Mouse (Mus musculus): ENCODE results near the gene Synpo2. TPM values are rescaled to one million over a fixed set of nuclear protein-coding genes. Genes with fewer than 3 reads are reported as not detected.
A peak's percentile ranks its signal among the peaks of the same experiment; 100 is the strongest.
"Not testable (repeated sequence)": the region's sequence is repeated elsewhere in the genome, so short reads cannot be mapped to it uniquely, and the experiment has no call there.

The Synpo2 gene
- polyA plus RNA-seq, 1 experiment from 2014 or later: 2.9 TPM

DNA sequence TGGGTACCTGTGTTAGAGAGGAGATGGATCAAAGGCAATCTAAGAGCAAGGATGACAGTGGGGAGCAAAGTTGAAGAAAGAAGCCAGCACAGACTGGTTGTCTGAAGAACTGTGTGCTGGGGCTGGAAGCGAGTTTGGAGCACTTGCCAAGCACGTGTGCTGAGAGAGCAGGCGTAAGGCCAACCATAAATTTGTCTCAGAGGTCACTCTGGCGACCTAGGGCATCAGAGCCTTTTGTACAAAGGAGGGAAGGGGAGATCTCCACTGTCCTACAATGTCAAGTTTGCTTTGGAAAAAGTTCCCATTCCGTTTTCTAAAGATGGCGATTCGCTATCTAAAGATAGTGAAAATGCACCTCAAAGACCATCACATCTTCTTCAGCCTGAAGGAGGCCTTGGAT lies 107.9 kb downstream of the Synpo2 start:
- H3K4me1 ChIP-seq (replicated peaks; ENCODE audit: control insufficient read depth, insufficient read depth, low read length): no peaks in the 10 kb centered on the region
- DNase-seq (ENCODE audit: low spot score) (no peak), ATAC-seq (ENCODE audit: low FRiP score) (no peak)
- no peak overlapping the region for H3K9ac ChIP-seq (ENCODE audit: low read depth, low read length)
- no peaks in the 10 kb centered on the region for H3K27me3 ChIP-seq (ENCODE audit: control insufficient read depth, insufficient read depth, low read length)
- WGBS: 78% methylated on average over 7 of the region's 7 CpGs
- no peak overlapping the region for H3K4me2 ChIP-seq (replicated peaks; ENCODE audit: low read depth, low read length)
- no peak overlapping the region for H3K27ac ChIP-seq (ENCODE audit: low read depth, low read length)
- no peaks in the 10 kb centered on the region for H3K9me3 ChIP-seq (ENCODE audit: control insufficient read depth, low read length)
- no peaks in the 10 kb centered on the region for H3K36me3 ChIP-seq (ENCODE audit: control insufficient read depth, insufficient read depth, low read length)
- H3K4me3 ChIP-seq (ENCODE audit: low read depth, low read length): no peak overlapping the region

DNA sequence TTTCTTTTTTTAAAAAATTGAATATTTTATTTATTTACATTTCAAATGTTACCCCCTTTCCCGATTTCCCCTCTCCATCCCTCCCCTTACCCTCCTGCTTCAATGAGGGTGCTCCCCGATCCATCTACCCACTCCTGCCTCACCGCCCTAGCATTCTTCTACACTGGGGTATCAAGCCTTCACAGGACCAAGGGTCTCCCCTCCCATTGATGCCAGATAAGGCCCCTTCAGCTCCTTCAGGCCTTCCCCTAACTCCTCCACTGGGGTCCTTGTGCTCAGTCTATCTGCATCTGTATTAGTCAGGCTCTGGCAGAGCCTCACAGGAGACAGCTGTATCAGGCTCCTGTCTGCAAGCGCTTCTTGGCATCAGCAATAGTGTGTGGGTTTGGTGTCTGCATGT lies 109.2 kb downstream of the Synpo2 start:
- 93% methylated on average over 4 of the region's 4 CpGs for WGBS

DNA sequence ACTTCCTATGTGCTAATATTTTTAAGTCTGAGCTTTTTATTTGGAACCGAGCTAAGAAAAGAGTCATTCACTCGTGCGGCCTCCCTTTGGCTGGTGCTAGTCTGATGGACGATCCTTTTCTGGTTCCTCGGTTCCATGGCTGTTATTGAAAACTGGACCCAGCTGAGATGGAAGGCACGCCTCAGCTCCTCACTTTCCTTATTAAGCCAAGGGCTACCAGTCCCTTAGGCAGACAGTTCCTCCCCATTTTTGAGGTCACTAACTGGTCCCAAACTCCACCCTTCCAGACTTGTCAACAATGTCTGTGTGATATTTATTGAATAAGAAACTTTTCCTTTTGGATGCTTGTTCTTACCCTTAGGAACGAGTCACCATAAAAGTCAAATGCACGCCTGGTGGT lies 112.1 kb downstream of the Synpo2 start:
- Histone ChIP-seq H3K4me1 (replicated peaks; ENCODE audit: control insufficient read depth, insufficient read depth, low read length) (no peaks in the 10 kb centered on the region), H3K4me3 (ENCODE audit: low read depth, low read length) (no peak overlapping the region), H3K9me3 (ENCODE audit: control insufficient read depth, low read length) (no peaks in the 10 kb centered on the region), H3K4me2 (replicated peaks; ENCODE audit: low read depth, low read length) (no peak overlapping the region), H3K36me3 (ENCODE audit: control insufficient read depth, insufficient read depth, low read length) (no peaks in the 10 kb centered on the region), H3K27ac (ENCODE audit: low read depth, low read length) (no peak overlapping the region), H3K9ac (ENCODE audit: low read depth, low read length) (no peak overlapping the region), H3K27me3 (ENCODE audit: control insufficient read depth, insufficient read depth, low read length) (no peaks in the 10 kb centered on the region)
- no peak for DNase-seq (ENCODE audit: low spot score)
- WGBS: 84% methylated on average over 8 of the region's 8 CpGs
- no peak for ATAC-seq (ENCODE audit: low FRiP score)

More for the DNA sequence above, 109.2 kb downstream of the Synpo2 start:
- H3K9ac ChIP-seq (ENCODE audit: low read depth, low read length); H3K27me3 ChIP-seq (ENCODE audit: control insufficient read depth, insufficient read depth, low read length); H3K4me3 ChIP-seq (ENCODE audit: low read depth, low read length); H3K27ac ChIP-seq (ENCODE audit: low read depth, low read length); H3K9me3 ChIP-seq (ENCODE audit: control insufficient read depth, low read length); H3K36me3 ChIP-seq (ENCODE audit: control insufficient read depth, insufficient read depth, low read length); H3K4me2 ChIP-seq (replicated peaks; ENCODE audit: low read depth, low read length); ATAC-seq (ENCODE audit: low FRiP score); H3K4me1 ChIP-seq (replicated peaks; ENCODE audit: control insufficient read depth, insufficient read depth, low read length); DNase-seq (ENCODE audit: low spot score): not testable (repeated sequence)

DNA sequence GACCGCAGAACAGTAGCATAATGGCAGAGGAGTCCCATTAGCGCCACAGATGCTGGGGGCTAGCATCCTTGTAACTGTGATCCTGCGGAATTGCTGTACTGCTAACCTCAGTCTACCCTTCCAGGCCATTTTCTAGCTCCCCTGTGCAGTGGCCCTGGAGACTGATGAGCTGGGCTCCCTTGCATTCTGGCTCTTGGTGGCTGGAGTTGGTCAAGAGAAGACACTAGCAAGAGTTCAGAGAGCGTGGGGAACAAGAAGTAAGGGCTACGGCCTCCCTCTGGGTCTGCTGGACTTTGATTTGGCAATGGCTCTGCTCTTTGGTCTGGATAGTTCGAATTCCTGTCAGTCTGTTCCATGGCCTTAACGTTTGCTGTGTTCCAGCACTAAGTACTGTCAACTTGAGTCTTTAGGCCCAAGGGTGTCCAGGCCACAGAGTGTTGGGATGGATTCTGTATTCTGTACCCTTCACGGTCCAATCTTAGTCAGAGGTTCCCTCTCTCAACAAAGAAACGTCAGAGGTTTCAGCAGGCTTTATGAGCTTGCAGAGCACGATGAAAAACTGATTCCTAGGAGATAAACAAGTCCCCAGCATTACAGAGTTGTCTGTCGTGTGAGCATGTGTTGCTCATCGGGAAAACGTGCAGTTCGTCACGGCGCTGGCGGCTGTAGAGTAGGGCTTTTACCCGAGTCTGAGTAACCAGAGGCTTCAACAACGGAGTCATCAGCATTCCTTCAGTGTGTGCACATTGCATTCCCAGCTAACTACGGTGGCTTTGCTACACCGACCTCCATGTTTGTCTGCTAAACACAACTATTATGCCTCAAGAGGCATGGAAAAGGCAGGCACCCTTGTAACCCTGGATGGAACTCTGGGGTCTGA lies 113.6 kb downstream of the Synpo2 start:
- Histone ChIP-seq H3K27me3 (ENCODE audit: control insufficient read depth, insufficient read depth, low read length) (no peaks in the 10 kb centered on the region), H3K36me3 (ENCODE audit: control insufficient read depth, insufficient read depth, low read length) (no peaks in the 10 kb centered on the region), H3K9me3 (ENCODE audit: control insufficient read depth, low read length) (no peaks in the 10 kb centered on the region), H3K27ac (ENCODE audit: low read depth, low read length) (no peak overlapping the region), H3K4me2 (replicated peaks; ENCODE audit: low read depth, low read length) (no peak overlapping the region), H3K4me1 (replicated peaks; ENCODE audit: control insufficient read depth, insufficient read depth, low read length) (no peaks in the 10 kb centered on the region), H3K4me3 (ENCODE audit: low read depth, low read length) (no peak overlapping the region), H3K9ac (ENCODE audit: low read depth, low read length) (no peak overlapping the region)
- DNase-seq (ENCODE audit: low spot score) (no peak), ATAC-seq (ENCODE audit: low FRiP score) (no peak)
- 86% methylated on average over 21 of the region's 21 CpGs for WGBS

DNA sequence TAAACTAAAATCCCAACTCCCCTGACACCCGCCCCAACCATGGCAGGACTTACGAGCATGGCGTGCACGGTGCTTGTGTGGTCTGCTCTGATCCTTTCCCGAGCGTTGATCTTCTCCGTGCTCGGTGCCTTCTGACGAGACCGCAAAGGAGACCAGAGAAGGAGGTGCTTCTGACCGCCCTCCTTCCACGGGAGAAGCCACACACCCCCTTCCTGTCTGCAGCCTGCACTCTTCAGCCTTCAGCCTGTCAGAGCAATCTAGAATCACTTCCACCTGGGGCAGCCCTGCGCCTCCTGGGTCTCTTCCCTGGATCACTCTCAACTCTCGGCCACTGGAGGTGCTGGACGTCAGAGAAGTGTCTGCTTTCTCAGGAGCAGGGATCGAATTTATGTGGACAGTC lies 119.0 kb downstream of the Synpo2 start:
- H3K27ac ChIP-seq (ENCODE audit: low read depth, low read length): no peak overlapping the region
- no peak overlapping the region for H3K4me3 ChIP-seq (ENCODE audit: low read depth, low read length)
- H3K4me1 ChIP-seq (replicated peaks; ENCODE audit: control insufficient read depth, insufficient read depth, low read length): no peaks in the 10 kb centered on the region
- no peaks in the 10 kb centered on the region for H3K36me3 ChIP-seq (ENCODE audit: control insufficient read depth, insufficient read depth, low read length)
- H3K9me3 ChIP-seq (ENCODE audit: control insufficient read depth, low read length): no peaks in the 10 kb centered on the region
- no peak for ATAC-seq (ENCODE audit: low FRiP score)
- no peak overlapping the region for H3K4me2 ChIP-seq (replicated peaks; ENCODE audit: low read depth, low read length)
- 56% methylated on average over 16 of the region's 16 CpGs for WGBS
- DNase-seq (ENCODE audit: low spot score): peak; percentile 8
- H3K27me3 ChIP-seq (ENCODE audit: control insufficient read depth, insufficient read depth, low read length): no peaks in the 10 kb centered on the region
- H3K9ac ChIP-seq (ENCODE audit: low read depth, low read length): no peak overlapping the region

DNA sequence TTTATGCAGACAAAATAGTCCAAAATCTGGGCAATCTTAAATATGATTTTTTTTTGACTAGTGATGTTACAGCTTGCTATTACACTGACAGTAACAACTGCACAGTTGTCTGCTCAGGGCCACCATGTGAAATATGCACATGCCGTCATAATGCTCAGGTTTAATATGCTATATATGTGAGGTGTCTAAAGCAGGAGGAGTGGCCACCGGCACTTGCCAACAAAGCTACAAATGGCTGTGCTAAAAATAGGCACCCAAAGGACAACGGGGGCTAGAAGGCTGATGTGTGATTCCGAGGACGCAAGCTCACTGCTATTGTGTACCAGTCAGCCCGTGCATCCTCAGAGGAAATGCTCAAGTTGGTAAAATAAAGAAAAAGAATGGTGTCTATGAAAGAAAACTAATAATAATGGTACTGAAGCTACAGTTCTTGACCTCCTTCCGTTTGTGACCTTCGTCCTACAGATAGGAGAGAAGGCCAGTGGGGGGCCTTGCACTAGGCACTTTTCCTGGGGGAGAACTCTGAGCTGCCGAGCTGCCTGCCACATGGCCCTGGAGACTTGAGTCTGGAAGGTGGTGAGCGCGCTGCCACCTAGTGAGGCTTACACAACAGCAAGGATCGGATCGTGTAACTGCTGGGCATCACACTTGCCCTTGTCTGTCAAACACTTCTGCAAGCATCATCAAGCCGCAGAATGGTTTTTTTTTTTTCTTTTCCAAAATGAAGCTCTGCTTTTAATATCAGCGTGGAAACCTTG lies 120.0 kb downstream of the Synpo2 start:
- H3K4me3 ChIP-seq (ENCODE audit: low read depth, low read length): no peak overlapping the region
- DNase-seq (ENCODE audit: low spot score): peak; percentile 27
- no peak overlapping the region for H3K4me2 ChIP-seq (replicated peaks; ENCODE audit: low read depth, low read length)
- no peaks in the 10 kb centered on the region for H3K9me3 ChIP-seq (ENCODE audit: control insufficient read depth, low read length)
- H3K4me1 ChIP-seq (replicated peaks; ENCODE audit: control insufficient read depth, insufficient read depth, low read length): no peaks in the 10 kb centered on the region
- 25% methylated on average over 15 of the region's 15 CpGs for WGBS
- H3K27me3 ChIP-seq (ENCODE audit: control insufficient read depth, insufficient read depth, low read length): no peaks in the 10 kb centered on the region
- H3K36me3 ChIP-seq (ENCODE audit: control insufficient read depth, insufficient read depth, low read length): no peaks in the 10 kb centered on the region
- no peak for ATAC-seq (ENCODE audit: low FRiP score)
- no peak overlapping the region for H3K9ac ChIP-seq (ENCODE audit: low read depth, low read length)
- no peak overlapping the region for H3K27ac ChIP-seq (ENCODE audit: low read depth, low read length)

DNA sequence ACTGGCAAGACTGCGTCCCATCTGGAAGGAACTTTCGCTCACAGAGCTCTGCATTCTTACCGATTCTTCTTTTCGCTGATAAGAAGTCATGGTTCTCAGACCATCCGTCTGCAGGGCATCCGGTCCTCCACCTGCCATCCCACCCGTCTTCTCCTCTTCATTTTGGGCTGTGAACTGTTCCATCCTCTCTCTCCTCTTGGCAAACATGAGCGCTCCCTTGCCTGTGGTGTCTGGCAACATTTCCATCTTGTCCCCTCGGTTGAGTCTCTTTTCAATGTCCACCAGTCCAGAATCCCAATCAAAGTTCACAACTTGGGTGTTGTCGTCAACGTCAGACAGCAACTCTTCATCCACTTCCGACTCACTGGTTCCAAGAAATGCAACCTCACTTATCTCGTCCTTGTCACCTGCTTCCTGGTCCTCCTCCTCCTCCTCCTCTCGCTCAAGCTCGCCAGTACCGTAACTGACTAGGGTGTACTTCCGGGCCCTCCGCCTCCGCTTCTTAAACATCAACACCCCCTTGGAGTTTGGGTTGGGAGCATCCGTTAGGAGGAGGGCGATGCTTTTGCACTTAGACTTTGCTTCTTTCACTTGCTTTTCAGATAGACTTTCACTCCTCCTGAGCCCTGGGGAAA lies 121.8 kb downstream of the Synpo2 start:
- Histone ChIP-seq H3K27me3 (ENCODE audit: control insufficient read depth, insufficient read depth, low read length) (no peaks in the 10 kb centered on the region), H3K36me3 (ENCODE audit: control insufficient read depth, insufficient read depth, low read length) (no peaks in the 10 kb centered on the region), H3K9me3 (ENCODE audit: control insufficient read depth, low read length) (no peaks in the 10 kb centered on the region), H3K4me3 (ENCODE audit: low read depth, low read length) (no peak overlapping the region), H3K9ac (ENCODE audit: low read depth, low read length) (no peak overlapping the region), H3K4me2 (replicated peaks; ENCODE audit: low read depth, low read length) (no peak overlapping the region), H3K4me1 (replicated peaks; ENCODE audit: control insufficient read depth, insufficient read depth, low read length) (no peaks in the 10 kb centered on the region), H3K27ac (ENCODE audit: low read depth, low read length) (no peak overlapping the region)
- ATAC-seq (ENCODE audit: low FRiP score) (no peak), DNase-seq (ENCODE audit: low spot score) (no peak)
- WGBS: 91% methylated on average over 21 of the region's 21 CpGs

DNA sequence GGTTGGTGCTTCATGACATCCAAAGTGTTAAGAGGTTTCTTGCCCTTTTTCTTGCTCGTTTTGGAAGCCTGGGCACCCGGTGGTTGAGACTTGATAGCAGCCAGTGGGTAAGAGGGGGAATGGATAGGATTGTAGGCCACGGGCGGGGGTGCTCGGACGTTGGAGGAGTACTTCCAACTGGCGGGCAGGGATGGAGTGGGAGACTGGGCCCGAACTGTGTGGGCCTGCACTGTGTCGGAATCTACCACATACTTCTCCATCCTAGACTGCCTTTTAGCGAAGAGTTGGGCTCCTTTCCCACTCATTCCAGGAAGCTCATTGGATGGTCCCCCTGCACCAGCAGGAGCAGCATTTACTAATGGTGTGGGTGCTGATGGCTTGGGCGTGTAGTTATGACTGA lies 123.2 kb downstream of the Synpo2 start:
- Histone ChIP-seq H3K4me1 (replicated peaks; ENCODE audit: control insufficient read depth, insufficient read depth, low read length) (no peaks in the 10 kb centered on the region), H3K4me2 (replicated peaks; ENCODE audit: low read depth, low read length) (no peak overlapping the region), H3K36me3 (ENCODE audit: control insufficient read depth, insufficient read depth, low read length) (no peaks in the 10 kb centered on the region), H3K9me3 (ENCODE audit: control insufficient read depth, low read length) (no peaks in the 10 kb centered on the region), H3K27ac (ENCODE audit: low read depth, low read length) (no peak overlapping the region), H3K9ac (ENCODE audit: low read depth, low read length) (no peak overlapping the region), H3K4me3 (ENCODE audit: low read depth, low read length) (no peak overlapping the region), H3K27me3 (ENCODE audit: control insufficient read depth, insufficient read depth, low read length) (no peaks in the 10 kb centered on the region)
- 97% methylated on average over 11 of the region's 11 CpGs for WGBS
- ATAC-seq (ENCODE audit: low FRiP score): no peak
- DNase-seq (ENCODE audit: low spot score): no peak

Measured in hindbrain, embryonic 11.5 days (tissue).